Mouse (Mus musculus) lung, adult 2 months (tissue): ENCODE results near the gene Cdc42.

Source experiments
- CTCF ChIP-seq: fragments of 200-500 bp; IDR thresholded peaks from 2 replicates; pipeline ENCODE4 v1.5.1; 2011; ENCODE audit warnings: mild to moderate bottlenecking, low read length, control low read depth; ENCODE audit not compliant: insufficient read depth
- POLR2A ChIP-seq: fragments of 200-500 bp; IDR thresholded peaks from 2 replicates; pipeline ENCODE4 v1.6.1; 2011; ENCODE audit warnings: low read depth, mild to moderate bottlenecking, control low read depth, low read length, borderline replicate concordance; ENCODE audit errors: extremely low read depth

GRCm38 (mm10) chr4:137357517-137358254, at the start of gene Cdc42:
- TF ChIP-seq CTCF (no peak), POLR2A (peak; percentile 97)
